Mouse (Mus musculus) ES-Bruce4 (cell line): Measurements from ENCODE around the gene Msh2. TPM values are rescaled to one million over a fixed set of nuclear protein-coding genes. Genes with fewer than 3 reads are reported as not detected.
"Not testable (repeated sequence)": the region's sequence is repeated elsewhere in the genome, so short reads cannot be mapped to it uniquely, and the experiment has no call there.

Experiments used
- H3K27ac ChIP-seq: 2 replicates; pipeline ENCODE4 v1.5.1; 2012; ENCODE audit warnings: low read length, inconsistent platforms; ENCODE audit not compliant: insufficient read depth
- H3K27me3 ChIP-seq: 2 replicates; pipeline ENCODE4 v1.6.1; 2012; ENCODE audit warnings: mild to moderate bottlenecking, low read length, inconsistent platforms; ENCODE audit not compliant: control insufficient read depth, poor library complexity, insufficient read depth, severe bottlenecking
- H3K36me3 ChIP-seq: 2 replicates; pipeline ENCODE4 v1.6.1; 2012; ENCODE audit warnings: inconsistent platforms, mild to moderate bottlenecking, low read length, moderate library complexity; ENCODE audit not compliant: control insufficient read depth, poor library complexity, insufficient read depth, severe bottlenecking
- H3K4me1 ChIP-seq: one replicate; pipeline ENCODE4 v1.8.1; 2011; ENCODE audit warnings: low read length; ENCODE audit not compliant: control insufficient read depth, insufficient read depth
- H3K4me3 ChIP-seq: 2 replicates; pipeline ENCODE4 v1.5.1; 2011; ENCODE audit warnings: low read depth, mild to moderate bottlenecking, low read length
- H3K9ac ChIP-seq: 2 replicates; pipeline ENCODE4 v1.6.1; 2012; ENCODE audit warnings: low read depth, mild to moderate bottlenecking, inconsistent platforms; ENCODE audit not compliant: poor library complexity, severe bottlenecking
- H3K9me3 ChIP-seq: replicated peaks from 2 replicates; pipeline ENCODE4 v1.6.1; 2012; ENCODE audit warnings: mild to moderate bottlenecking, low read length, inconsistent platforms; ENCODE audit not compliant: control insufficient read depth, poor library complexity, insufficient read depth, severe bottlenecking
- CTCF ChIP-seq: IDR thresholded peaks from one replicate; pipeline ENCODE4 v1.8.1; 2011; ENCODE audit warnings: low read depth, low read length
- EP300 ChIP-seq: IDR thresholded peaks from 2 replicates; pipeline ENCODE4 v1.6.1; 2011; ENCODE audit warnings: low read depth, low read length; ENCODE audit not compliant: insufficient read depth
- POLR2A ChIP-seq: IDR thresholded peaks from one replicate; pipeline ENCODE4 v1.8.1; 2011; ENCODE audit warnings: low read length; ENCODE audit not compliant: insufficient read depth
- polyA plus RNA-seq: library from polyadenylated mRNA; stranded (reverse); fragments of >200 nt; gene quantifications from 2 replicates; pipeline ENCODE4 v1.2.4, GENCODE M21; 2011; ENCODE audit warnings: low read depth; ENCODE audit not compliant: missing spikeins, insufficient read depth, insufficient read length

The Msh2 gene
- polyA plus RNA-seq, 1 experiment: 405 TPM

- no peak overlapping the region for H3K9ac ChIP-seq
- no peak overlapping the region for H3K27ac ChIP-seq
- no peak overlapping the region for H3K4me3 ChIP-seq
- no peaks in the 10 kb centered on the region for H3K4me1 ChIP-seq
- H3K9me3 ChIP-seq: no peaks in the 10 kb centered on the region
- peaks cover 45% of the 10 kb centered on the region for H3K36me3 ChIP-seq
- no peaks in the 10 kb centered on the region for H3K27me3 ChIP-seq
- TF ChIP-seq EP300: no peak
- no peak for TF ChIP-seq CTCF
- TF ChIP-seq POLR2A: no peak
Measured at GRCm38 (mm10) chr17:87640272-87640671, 31.9 kb upstream of the Msh2 start.

- Histone ChIP-seq H3K9ac (no peak overlapping the region), H3K4me1 (no peaks in the 10 kb centered on the region), H3K36me3 (peaks cover 53% of the 10 kb centered on the region), H3K27me3 (no peaks in the 10 kb centered on the region), H3K4me3 (no peak overlapping the region), H3K27ac (no peak overlapping the region), H3K9me3 (no peaks in the 10 kb centered on the region)
- TF ChIP-seq CTCF (no peak), POLR2A (no peak), EP300 (no peak)
Measured at GRCm38 (mm10) chr17:87641006-87641405, 31.1 kb upstream of the Msh2 start.

- Histone ChIP-seq H3K27me3 (no peaks in the 10 kb centered on the region), H3K9me3 (no peaks in the 10 kb centered on the region), H3K27ac (no peak overlapping the region), H3K4me1 (no peaks in the 10 kb centered on the region), H3K9ac (no peak overlapping the region), H3K4me3 (no peak overlapping the region), H3K36me3 (peaks cover 69% of the 10 kb centered on the region)
- TF ChIP-seq CTCF (no peak), EP300 (no peak), POLR2A (no peak)
Measured at GRCm38 (mm10) chr17:87642744-87643143, 29.4 kb upstream of the Msh2 start.

GRCm38 (mm10) chr17:87655616-87656015 is 16.5 kb upstream of the Msh2 start:
- H3K4me3 ChIP-seq, H3K27me3 ChIP-seq, H3K36me3 ChIP-seq, H3K27ac ChIP-seq, H3K9ac ChIP-seq, H3K4me1 ChIP-seq: not testable (repeated sequence)
- peaks cover 45% of the 10 kb centered on the region for H3K9me3 ChIP-seq

- not testable (repeated sequence) for H3K9ac ChIP-seq, H3K27ac ChIP-seq, H3K4me1 ChIP-seq, H3K36me3 ChIP-seq, H3K4me3 ChIP-seq, H3K27me3 ChIP-seq
- peaks cover 67% of the 10 kb centered on the region for H3K9me3 ChIP-seq
Measured at GRCm38 (mm10) chr17:87661958-87662573, 10.1 kb upstream of the Msh2 start.

- H3K4me3 ChIP-seq: no peak overlapping the region
- H3K4me1 ChIP-seq: no peaks in the 10 kb centered on the region
- H3K27me3 ChIP-seq: no peaks in the 10 kb centered on the region
- H3K9me3 ChIP-seq: peaks cover 50% of the 10 kb centered on the region
- TF ChIP-seq CTCF: no peak
- TF ChIP-seq POLR2A: no peak
- TF ChIP-seq EP300: peak; percentile 34; the same call in 1 of the 2 replicates
- no peak overlapping the region for H3K9ac ChIP-seq
- peak overlapping the region; percentile 95 for H3K27ac ChIP-seq
- no peaks in the 10 kb centered on the region for H3K36me3 ChIP-seq
Measured at GRCm38 (mm10) chr17:87664238-87664637, 7.9 kb upstream of the Msh2 start.
